Mouse (Mus musculus) cerebellum, adult 8-10 months (tissue): ENCODE results near the gene Dlg2.
A peak's percentile ranks its signal among the peaks of the same experiment; 100 is the strongest.

Experiments used
- DNase-seq: peaks from one replicate; pipeline ENCODE4 v3.0.0; 2022

Dlg2 gene

DNA sequence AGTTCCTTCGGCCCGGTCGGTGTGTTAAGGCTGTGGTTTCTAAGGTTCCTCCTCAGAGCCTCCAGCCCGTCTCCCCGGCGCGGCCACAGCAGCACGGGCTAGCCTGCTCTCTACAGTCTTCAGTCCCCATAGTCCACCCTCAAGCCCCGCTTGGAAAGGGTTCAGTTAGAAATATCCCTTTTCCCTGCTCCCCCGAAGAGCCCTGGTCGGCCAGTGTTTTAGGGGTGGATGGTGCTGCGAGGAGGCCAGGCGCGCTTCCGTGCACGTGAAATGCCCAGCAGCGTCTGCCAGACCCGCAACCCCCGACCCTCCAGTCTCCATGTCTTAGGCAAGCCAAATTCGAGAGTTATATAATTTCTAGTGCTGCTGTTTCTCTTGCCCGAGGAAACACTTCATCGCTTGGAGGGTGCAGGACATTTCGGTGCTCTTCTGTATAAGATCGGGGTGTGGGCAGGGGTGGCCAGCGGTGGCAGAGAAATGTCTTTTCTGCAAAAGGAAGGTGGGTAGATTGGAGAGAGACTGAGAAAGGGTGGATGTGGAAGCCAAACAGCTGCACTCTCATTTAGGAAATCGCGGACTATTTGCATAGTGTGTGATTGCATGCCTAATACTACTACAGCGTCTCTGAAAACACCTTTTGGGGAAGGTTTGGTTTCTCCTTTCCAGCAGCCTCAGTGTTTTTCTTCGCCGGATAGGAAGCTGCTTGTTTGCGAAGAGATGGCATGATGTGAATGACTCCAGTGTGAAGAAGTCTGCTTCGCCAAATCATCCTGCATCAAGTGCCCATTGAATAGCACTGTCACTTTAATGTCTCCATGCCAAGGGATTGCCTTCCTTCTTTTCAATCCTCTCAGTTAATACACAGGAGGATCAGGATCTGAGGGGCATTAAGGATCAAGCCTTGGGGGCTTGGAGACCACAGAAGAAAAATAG is at the start of gene Dlg2:
Gene Dlg2 (plus strand): TSS at position 360 of the 933 bp plus-strand sequence.
- DNase-seq = no peak

DNA sequence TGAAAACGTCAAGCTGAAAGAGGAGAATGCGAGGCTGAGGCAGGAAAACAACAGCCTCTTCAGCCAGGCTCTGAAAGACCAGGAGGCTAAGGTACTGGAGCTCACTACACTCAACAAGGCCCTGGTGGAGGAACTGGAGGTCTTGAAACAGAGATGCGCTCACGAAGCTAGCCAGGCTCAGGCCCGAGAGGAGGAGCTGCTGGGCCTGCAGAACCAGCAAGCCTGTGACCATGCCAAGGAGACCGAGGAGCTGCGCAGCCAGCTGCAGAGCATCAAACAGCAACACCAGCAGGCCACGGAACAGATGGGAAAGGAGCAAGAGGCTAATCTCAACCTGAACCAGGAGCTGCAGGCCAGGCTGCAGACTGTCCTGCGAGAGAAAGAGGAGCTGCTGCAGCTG is 49.5 kb upstream of the Dlg2 start:
- DNase-seq = peak; percentile 30

- DNase-seq = no peak
Measured at GRCm38 (mm10) chr7:90432221-90432620, 44.3 kb upstream of the Dlg2 start.

- DNase-seq = no peak
Measured at GRCm38 (mm10) chr7:90440044-90440443, 36.4 kb upstream of the Dlg2 start.

DNA sequence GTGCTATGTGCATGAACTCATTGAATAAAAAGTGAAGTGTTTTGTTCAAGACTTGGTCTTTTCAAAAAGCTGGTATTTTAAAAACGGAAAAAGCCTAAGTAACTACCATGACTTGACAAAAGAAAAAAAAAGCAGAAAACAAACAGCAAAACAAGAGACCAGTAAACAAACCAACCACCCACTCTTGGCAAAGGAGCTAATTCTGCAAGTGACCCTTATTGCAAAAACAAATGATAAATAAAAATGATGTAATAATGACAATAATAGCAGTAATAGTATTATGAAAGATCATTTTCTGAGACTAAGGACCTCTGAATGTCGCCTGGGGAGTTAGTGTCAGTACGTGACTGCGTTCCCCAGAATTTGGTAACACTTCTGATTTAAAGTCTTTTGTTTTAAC is 34.4 kb upstream of the Dlg2 start:
- no peak for DNase-seq

- DNase-seq = peak; percentile 92
Measured at GRCm38 (mm10) chr7:90442518-90443080, 33.9 kb upstream of the Dlg2 start, which contains the start of gene Crebzf. Crebzf (plus strand) TSS chr7:90442729.

- peak; percentile 75 for DNase-seq
Measured at GRCm38 (mm10) chr7:90443101-90444091, 33.1 kb upstream of the Dlg2 start.

- no peak for DNase-seq
Measured at GRCm38 (mm10) chr7:90444206-90444605, 32.3 kb upstream of the Dlg2 start.

DNA sequence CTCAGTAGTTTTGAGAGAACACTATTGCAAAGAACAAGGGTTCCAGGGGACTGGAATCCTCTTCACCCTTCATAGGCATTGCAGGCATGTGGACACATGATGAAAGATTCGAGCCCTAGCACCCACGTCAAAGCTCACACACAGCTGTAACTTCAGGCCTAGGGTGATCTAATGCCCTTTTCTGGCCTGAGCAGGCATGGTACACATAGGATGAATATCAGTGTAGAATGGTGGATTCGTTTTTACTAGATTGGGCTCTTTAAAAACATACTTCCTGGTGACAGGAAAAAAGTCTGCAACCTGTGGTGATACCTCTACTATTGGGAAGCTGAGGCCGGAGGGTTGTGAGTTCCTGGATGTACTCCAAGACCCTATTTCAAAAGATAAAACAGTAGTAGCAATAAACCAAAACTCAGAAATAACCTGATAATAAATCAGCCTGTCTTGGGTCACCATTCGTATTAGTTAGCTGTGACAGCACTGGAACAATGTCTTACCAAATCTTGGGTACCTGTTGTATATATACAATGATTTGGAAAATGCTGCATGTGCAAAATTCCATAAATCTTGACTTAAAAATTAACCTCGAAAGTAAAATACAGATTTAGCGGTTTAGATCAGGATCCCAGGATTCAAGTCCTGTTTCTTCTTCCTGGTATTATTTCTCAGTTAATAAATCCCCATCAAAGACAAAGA is 20.2 kb upstream of the Dlg2 start:
- DNase-seq = no peak

DNA sequence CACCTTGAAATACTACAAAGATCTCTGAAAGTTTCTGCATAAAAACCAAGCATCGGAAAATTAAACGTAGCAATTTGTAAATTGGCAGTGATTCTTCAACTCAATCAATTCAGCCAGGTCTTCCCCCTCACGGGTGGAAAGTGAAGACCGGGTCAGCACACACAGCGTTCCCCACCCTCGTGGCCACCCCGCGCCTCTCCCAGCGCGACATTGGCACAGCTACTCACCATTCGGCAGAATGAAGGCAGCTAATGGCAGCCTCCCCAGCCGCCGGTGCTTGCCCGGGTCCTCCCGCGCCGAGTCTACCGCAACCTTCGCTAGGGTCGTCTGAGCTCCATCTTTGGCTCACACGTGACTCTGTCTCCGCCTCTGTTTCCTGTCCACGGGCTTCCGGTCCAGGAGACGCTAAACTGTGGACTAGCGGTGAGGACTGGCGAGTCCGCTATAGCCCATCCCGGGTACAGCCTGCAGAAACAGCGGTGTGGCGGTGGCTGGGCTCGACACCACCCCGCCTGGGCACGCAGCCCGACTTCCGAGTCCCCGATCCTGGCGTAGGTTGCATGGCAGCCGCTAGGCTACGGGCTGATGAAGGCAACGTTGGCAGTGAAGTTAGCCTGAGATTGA is 19.5 kb upstream of the Dlg2 start, which contains the start of gene Tmem126a:
Gene Tmem126a (minus strand): TSS at position 385 of the 624 bp plus-strand sequence.
- peak; percentile 77 for DNase-seq

GRCm38 (mm10) chr7:90457517-90457916 is 19.0 kb upstream of the Dlg2 start:
- DNase-seq = peak; percentile 38

DNA sequence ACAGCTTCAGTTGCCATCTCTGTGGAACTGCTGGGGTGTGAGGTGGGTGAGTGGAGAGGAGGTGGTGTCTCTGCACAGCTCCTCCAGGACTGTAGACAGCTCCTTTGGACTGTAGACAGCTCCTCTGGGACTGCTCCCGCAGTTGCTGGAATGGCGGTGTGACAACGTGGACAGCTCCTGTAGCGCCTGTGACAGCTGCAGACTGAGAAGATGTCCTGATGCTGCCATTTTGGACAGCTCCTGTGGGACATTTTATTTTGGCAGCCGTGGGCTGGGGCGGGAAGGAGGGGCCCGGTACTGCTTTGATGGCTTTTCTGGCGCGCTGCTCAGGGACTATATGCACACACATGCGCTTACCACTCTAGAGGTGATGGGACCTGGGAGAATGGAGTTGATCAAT is 16.1 kb upstream of the Dlg2 start:
- no peak for DNase-seq

GRCm38 (mm10) chr7:90460930-90461329 is 15.5 kb upstream of the Dlg2 start:
- no peak for DNase-seq

DNA sequence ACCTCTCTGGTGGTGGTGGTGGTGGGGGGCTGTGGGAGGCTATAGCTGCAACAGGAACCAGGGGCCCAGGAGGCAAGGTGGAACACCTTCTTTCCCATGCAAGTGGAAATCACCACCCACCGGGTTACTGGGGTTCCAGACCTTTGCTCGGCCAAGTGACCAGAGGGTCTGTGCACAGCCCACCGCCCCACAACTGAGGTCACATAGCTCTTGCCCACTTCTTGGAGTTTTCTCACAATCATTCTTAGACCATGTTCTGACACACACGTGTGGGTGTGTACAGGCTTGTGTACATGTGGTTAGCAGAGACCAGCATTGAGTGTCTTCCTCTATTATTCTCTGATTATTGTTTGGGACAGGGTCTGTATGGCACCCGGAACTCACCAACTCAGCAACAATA is 15.0 kb upstream of the Dlg2 start:
- DNase-seq = no peak

DNA sequence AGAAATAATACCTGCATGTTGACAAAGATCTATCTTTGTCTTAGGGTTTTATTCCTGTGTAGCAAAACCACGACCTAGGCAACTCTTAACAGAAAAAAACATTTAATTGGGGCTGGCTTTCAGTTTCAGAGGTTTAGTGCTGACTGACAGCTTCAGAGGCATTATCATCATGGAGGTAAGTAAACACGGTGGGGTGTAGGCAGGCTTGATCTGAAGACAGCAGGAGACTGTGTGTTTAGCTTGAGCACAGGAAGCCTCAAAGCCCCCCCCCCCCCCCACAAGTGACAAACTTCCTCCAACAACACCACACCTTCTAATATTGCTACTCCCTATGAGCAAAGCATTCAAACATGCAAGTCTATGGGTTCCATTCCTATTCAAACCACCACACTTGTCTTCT is 3.0 kb upstream of the Dlg2 start:
- no peak for DNase-seq

DNA sequence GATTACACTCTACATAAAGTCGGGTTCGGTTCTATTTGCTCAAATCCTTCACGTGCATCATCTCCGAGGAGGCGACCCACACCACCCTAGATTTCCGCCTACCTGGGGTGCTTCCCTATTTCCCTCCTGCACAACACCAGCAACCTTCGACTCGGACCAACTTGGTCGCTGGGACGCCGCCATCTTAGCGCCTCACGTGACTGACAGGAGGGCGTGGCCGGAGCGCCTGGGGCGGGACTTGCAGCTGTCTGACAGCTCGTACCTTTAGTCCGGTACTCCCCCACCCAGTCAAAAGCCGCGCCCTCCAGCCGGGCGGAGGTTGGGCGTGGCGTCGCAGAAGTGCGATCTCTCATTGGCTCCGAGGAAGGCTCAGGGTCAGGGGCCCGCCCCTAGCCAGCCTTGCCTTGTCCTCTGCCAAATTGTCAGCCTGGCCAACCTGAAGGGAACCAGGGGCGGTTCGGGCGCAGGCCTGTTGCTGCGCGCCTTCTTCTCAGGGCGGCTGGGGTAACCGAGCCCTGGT is 619 bp upstream of the Dlg2 start, which contains the start of gene Tmem126b:
Gene Tmem126b (minus strand): TSS at position 209 of the 520 bp plus-strand sequence.
- peak; percentile 99 for DNase-seq

- no peak for DNase-seq
Measured at GRCm38 (mm10) chr7:90482607-90483006, 6.1 kb downstream of the Dlg2 start.

DNA sequence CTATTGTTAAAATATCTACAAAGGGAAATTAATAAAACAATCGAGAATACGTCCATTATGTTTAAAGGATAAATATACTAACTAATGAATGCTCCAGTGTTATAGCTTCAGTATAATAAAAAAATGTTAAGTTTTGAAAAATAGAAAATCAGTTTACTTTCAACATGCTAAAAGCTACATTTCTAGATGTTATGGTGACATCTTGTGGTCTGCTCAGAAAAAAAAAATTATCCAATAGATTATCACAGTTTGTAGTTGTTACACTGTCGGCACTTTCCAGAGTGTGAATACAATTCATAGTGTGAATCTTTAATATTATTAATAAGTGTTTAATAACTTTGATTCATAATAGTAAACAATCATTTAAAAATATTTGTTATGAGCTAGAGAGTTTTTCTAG is 31.7 kb downstream of the Dlg2 start:
- no peak for DNase-seq

GRCm38 (mm10) chr7:90512293-90512692 is 35.8 kb downstream of the Dlg2 start:
- DNase-seq = no peak

DNA sequence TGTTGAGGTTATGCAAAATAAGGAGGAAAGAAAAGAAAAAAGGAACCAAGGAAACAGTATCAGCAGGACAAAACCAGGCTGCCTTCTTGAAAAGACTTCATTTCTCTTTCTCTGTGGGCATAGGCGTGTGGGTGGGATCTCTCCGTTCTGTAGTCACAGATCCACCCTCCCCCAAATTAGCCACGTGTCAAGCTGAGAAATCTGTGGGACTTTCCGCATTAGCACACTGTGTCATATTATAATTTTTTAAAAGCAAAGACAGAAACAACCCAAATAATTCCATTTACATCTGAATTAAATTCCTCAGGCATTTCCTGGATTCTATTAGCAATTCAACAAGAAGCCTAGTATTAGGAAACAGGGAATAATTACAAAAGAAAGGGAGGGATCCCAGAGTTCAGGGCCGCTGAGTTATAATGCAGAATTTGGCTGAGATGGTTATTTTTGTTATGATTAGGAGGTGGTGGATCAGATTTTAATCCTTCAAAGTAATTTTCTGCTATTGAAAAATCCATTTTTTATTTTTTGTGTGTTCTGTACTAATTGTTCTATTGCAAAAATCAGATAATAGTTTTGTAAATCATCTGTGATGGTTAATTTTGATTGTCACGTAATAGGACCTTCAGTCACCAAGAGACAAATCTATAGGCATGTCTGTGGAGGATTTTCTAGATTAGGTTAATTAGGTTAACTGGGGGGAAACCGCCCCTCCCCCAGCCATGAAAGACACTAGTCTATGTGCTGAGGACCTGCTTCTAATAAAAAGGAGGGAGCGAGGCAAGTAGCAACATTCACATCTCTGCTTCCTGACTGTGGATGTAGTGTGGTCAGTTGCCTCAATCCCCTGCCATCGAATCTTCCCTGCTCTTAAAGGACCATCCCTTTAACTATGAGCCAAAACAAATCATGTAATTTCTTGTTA is 63.3 kb downstream of the Dlg2 start:
- DNase-seq = no peak
